Mouse (Mus musculus) CH12.LX (cell line): ENCODE data around the gene Crat. TPM values are rescaled to one million over a fixed set of nuclear protein-coding genes. Genes with fewer than 3 reads are reported as not detected.

Experiments used
- DNase-seq: peaks from one replicate; pipeline ENCODE4 v3.0.0-alpha.2; 2013; ENCODE audit errors: extremely low read depth
- H3K27ac ChIP-seq: 2 replicates; pipeline ENCODE4 v1.5.1; 2012; ENCODE audit warnings: low read depth, mild to moderate bottlenecking, control low read depth, moderate library complexity; ENCODE audit not compliant: insufficient read depth
- H3K27me3 ChIP-seq: replicated peaks from 2 replicates; pipeline ENCODE3; 2012; ENCODE audit warnings: inconsistent platforms
- H3K36me3 ChIP-seq, 2 experiments: replicated peaks in 1 of 2; 2 replicates each; pipeline versions ENCODE3 to v1.6.1; 2012; ENCODE audit warnings: inconsistent platforms in 1 of 2, low read length in 1 of 2, mild to moderate bottlenecking in 1 of 2, mixed read lengths in 1 of 2, moderate library complexity in 1 of 2; ENCODE audit not compliant: control insufficient read depth in 1 of 2, insufficient read depth in 1 of 2
- H3K4me1 ChIP-seq, 2 experiments: 2 replicates each; pipeline ENCODE4 v1.6.1; 2012; ENCODE audit warnings: inconsistent platforms in 1 of 2, moderate library complexity in 1 of 2; ENCODE audit not compliant: insufficient read depth in 2 of 2, control insufficient read depth in 1 of 2
- H3K4me2 ChIP-seq: 2 replicates; pipeline ENCODE4 v1.6.1; 2012; ENCODE audit warnings: low read depth, mild to moderate bottlenecking, control low read depth; ENCODE audit not compliant: poor library complexity, insufficient read depth, severe bottlenecking
- H3K4me3 ChIP-seq, 3 experiments: fragments of 150-350 bp in 1 of 3; sonication (generic) in 1 of 3; replicated peaks in 1 of 3; 2 replicates each; pipeline versions ENCODE3 to v1.5.1; 2011 to 2012; ENCODE audit warnings: low read depth in 2 of 3, low read length in 2 of 3, mild to moderate bottlenecking in 2 of 3, moderate library complexity in 2 of 3, control low read depth in 1 of 3, improper control_type of control experiment in 1 of 3, inconsistent platforms in 1 of 3, mixed read lengths in 1 of 3; ENCODE audit not compliant: poor library complexity in 1 of 3
- H3K79me2 ChIP-seq: replicated peaks from 2 replicates; pipeline ENCODE4 v1.6.1; 2012; ENCODE audit warnings: mild to moderate bottlenecking, moderate library complexity; ENCODE audit not compliant: control insufficient read depth, poor library complexity, insufficient read depth, severe bottlenecking; ENCODE audit errors: extremely low read depth
- H3K9ac ChIP-seq: 2 replicates; pipeline ENCODE4 v1.6.1; 2012; ENCODE audit warnings: low read depth, mild to moderate bottlenecking, control low read depth, moderate library complexity; ENCODE audit not compliant: insufficient read depth
- H3K9me3 ChIP-seq: replicated peaks from 2 replicates; pipeline ENCODE3; 2012; ENCODE audit warnings: low read length, inconsistent platforms, mixed read lengths
- BHLHE40 ChIP-seq: IDR thresholded peaks from 2 replicates; pipeline ENCODE4 v1.6.1; 2011; ENCODE audit warnings: mild to moderate bottlenecking, low read depth, low read length, improper control_type of control experiment
- CHD1 ChIP-seq: IDR thresholded peaks from 2 replicates; pipeline ENCODE4 v1.6.1; 2012; ENCODE audit warnings: low read depth, low read length, improper control_type of control experiment, inconsistent platforms
- CHD2 ChIP-seq: IDR thresholded peaks from 2 replicates; pipeline ENCODE4 v1.6.1; 2011; ENCODE audit warnings: low read length, improper control_type of control experiment
- ELF1 ChIP-seq: IDR thresholded peaks from 2 replicates; pipeline ENCODE4 v1.6.1; 2014; ENCODE audit warnings: low read depth, mild to moderate bottlenecking, inconsistent platforms, low read length, improper control_type of control experiment
- ETS1 ChIP-seq: conservative IDR thresholded peaks from 2 replicates; pipeline ENCODE4 v1.6.1; 2012; ENCODE audit warnings: low read depth, mild to moderate bottlenecking, inconsistent platforms, low read length, improper control_type of control experiment, moderate library complexity
- HCFC1 ChIP-seq: IDR thresholded peaks from 2 replicates; pipeline ENCODE4 v1.6.1; 2012; ENCODE audit warnings: low read depth, mild to moderate bottlenecking, inconsistent platforms, low read length, improper control_type of control experiment
- IRF4 ChIP-seq: IDR thresholded peaks from 2 replicates; pipeline ENCODE4 v1.6.1; 2014; ENCODE audit warnings: low read depth, mild to moderate bottlenecking, inconsistent platforms, low read length, improper control_type of control experiment
- JUN ChIP-seq: IDR thresholded peaks from 2 replicates; pipeline ENCODE4 v1.6.1; 2011; ENCODE audit warnings: low read depth, mild to moderate bottlenecking, low read length, improper control_type of control experiment, moderate library complexity; ENCODE audit not compliant: insufficient read depth
- MAFK ChIP-seq: IDR thresholded peaks from 2 replicates; pipeline ENCODE4 v1.6.1; 2011; ENCODE audit warnings: low read length, improper control_type of control experiment; ENCODE audit not compliant: insufficient replicate concordance
- MAX ChIP-seq: IDR thresholded peaks from 2 replicates; pipeline ENCODE4 v1.6.1; 2011; ENCODE audit warnings: low read length, improper control_type of control experiment
- MXI1 ChIP-seq: IDR thresholded peaks from 2 replicates; pipeline ENCODE4 v1.6.1; 2011; ENCODE audit warnings: mild to moderate bottlenecking, low read depth, low read length, improper control_type of control experiment
- MYC ChIP-seq: IDR thresholded peaks from 2 replicates; pipeline ENCODE4 v1.6.1; 2011; ENCODE audit warnings: low read depth, mild to moderate bottlenecking, improper control_type of control experiment, low read length
- NELFE ChIP-seq: IDR thresholded peaks from 2 replicates; pipeline ENCODE4 v1.6.1; 2011; ENCODE audit warnings: low read depth, low read length, improper control_type of control experiment
- NRF1 ChIP-seq: IDR thresholded peaks from 2 replicates; pipeline ENCODE4 v1.6.1; 2014; ENCODE audit warnings: low read depth, mild to moderate bottlenecking, inconsistent platforms, low read length, improper control_type of control experiment, moderate library complexity
- PAX5 ChIP-seq: IDR thresholded peaks from 2 replicates; pipeline ENCODE4 v1.6.1; 2012; ENCODE audit warnings: low read length, inconsistent platforms, mixed read lengths
- POLR2A ChIP-seq: IDR thresholded peaks from 2 replicates; pipeline ENCODE4 v1.6.1; 2011; ENCODE audit warnings: low read depth, mild to moderate bottlenecking, improper control_type of control experiment, low read length
- POLR2AphosphoS2 ChIP-seq: IDR thresholded peaks from 2 replicates; pipeline ENCODE4 v1.6.1; 2011; ENCODE audit warnings: low read depth, low read length, improper control_type of control experiment
- RCOR1 ChIP-seq: conservative IDR thresholded peaks from 2 replicates; pipeline ENCODE4 v1.6.1; 2012; ENCODE audit warnings: low read depth, mild to moderate bottlenecking, inconsistent platforms, low read length, improper control_type of control experiment
- SIN3A ChIP-seq: IDR thresholded peaks from 2 replicates; pipeline ENCODE4 v1.6.1; 2012; ENCODE audit warnings: low read length, improper control_type of control experiment, inconsistent platforms
- TBP ChIP-seq: conservative IDR thresholded peaks from 2 replicates; pipeline ENCODE4 v1.6.1; 2011; ENCODE audit warnings: low read depth, low read length, improper control_type of control experiment
- UBTF ChIP-seq: IDR thresholded peaks from 2 replicates; pipeline ENCODE4 v1.6.1; 2012; ENCODE audit warnings: low read depth, mild to moderate bottlenecking, inconsistent platforms, low read length, improper control_type of control experiment, moderate library complexity
- ZC3H11A ChIP-seq: IDR thresholded peaks from 2 replicates; pipeline ENCODE4 v1.6.1; 2012; ENCODE audit warnings: low read depth, mild to moderate bottlenecking, inconsistent platforms, low read length, improper control_type of control experiment
- dilution Hi-C: fragments of 300-500 bp; cut with MboI; formaldehyde crosslinking; loops from 2 replicates; pipeline ENCODE4 v1.14.3; 2020; ENCODE audit warnings: low sequenced_read_pairs; ENCODE audit not compliant: extremely low pct_unique_long_range_greater_than_20kb, extremely low pct_ligation_motif_present
- in situ Hi-C: fragments of 300-500 bp; cut with MboI; formaldehyde crosslinking; loops from 3 replicates; pipeline ENCODE4 v1.14.3; 2019; ENCODE audit warnings: low sequenced_read_pairs, low pct_ligation_motif_present, low pct_unique_long_range_greater_than_20kb, mixed read lengths
- polyA plus RNA-seq: library from polyadenylated mRNA; unstranded; fragments of >175 nt; gene quantifications from 2 replicates; pipeline ENCODE4 v1.2.1, GENCODE M21; 2012; ENCODE audit warnings: low read depth; ENCODE audit not compliant: insufficient read length
- total RNA-seq, 2 experiments: library from RNA; depleted of rRNA; stranded (reverse); fragments of 300-350 nt in 1 of 2; fragments of >200 nt in 1 of 2; gene quantifications; 2 replicates each; pipeline ENCODE4 v1.2.3; 2012 to 2014

The Crat gene
- total and polyA plus RNA-seq, 3 experiments, result 1.7 to 4.5 (median 4.2) TPM

- H3K27ac ChIP-seq, result no peak overlapping the region
- peaks cover 9 to 23% of the 10 kb centered on the region in 2 experiments for H3K4me1 ChIP-seq
- no peak overlapping the region for H3K9ac ChIP-seq
- TF ChIP-seq BHLHE40, result no peak
- no peak for TF ChIP-seq RCOR1
- no peak for TF ChIP-seq POLR2A
- TF ChIP-seq JUN, result no peak
- TF ChIP-seq ETS1, result no peak
- no peak for TF ChIP-seq ZC3H11A
- TF ChIP-seq TBP, result no peak
- TF ChIP-seq CHD1, result no peak
- TF ChIP-seq IRF4, result no peak
- TF ChIP-seq MXI1, result no peak
- TF ChIP-seq PAX5, result no peak
- no peak for TF ChIP-seq ELF1
- no peak for TF ChIP-seq SIN3A
- TF ChIP-seq MAFK, result no peak
- TF ChIP-seq, all 38 proteins: peak for 0
- H3K79me2 ChIP-seq, result no peaks in the 10 kb centered on the region
- no peak overlapping the region for H3K4me3 ChIP-seq
- no peaks in the 10 kb centered on the region for H3K9me3 ChIP-seq
- peaks cover 54 to 81% of the 10 kb centered on the region in 2 experiments for H3K36me3 ChIP-seq
- no peaks in the 10 kb centered on the region for H3K27me3 ChIP-seq
- H3K4me2 ChIP-seq, result no peak overlapping the region
- DNase-seq, result no peak
- dilution Hi-C loops (no loop called here), in situ Hi-C loops (loop anchor here (5.0 to 10.0 kb wide), 3 partner anchors 35 to 497 kb away; partner anchors contain the start of gene Ier5l)
Observed at GRCm38 (mm10) chr2:30437791-30438190, 22.2 kb upstream of the Crat start.

DNA sequence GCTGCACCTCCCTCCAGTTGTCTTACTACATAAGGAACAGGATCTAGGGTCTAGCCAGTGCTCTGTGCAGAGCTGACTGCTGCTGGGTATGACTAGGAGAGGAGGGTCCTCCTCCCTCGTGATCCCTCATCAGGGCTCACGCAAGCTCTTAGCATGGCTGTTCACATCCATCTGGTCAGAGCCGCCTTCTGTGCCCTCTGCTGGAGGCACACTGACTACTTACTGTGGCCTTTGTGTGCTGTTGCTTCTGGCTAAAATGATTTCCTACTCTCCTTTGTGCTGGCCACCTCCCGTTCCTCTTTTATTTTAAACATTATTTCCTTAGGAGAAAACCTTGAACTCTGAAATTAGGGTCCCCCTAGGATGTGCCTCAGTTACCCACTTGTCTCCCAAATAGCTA is 21.2 kb upstream of the Crat start:
- in situ Hi-C loops (loop anchor here (5.0 to 10.0 kb wide), 3 partner anchors 35 to 498 kb away; partner anchors contain the start of gene Ier5l), dilution Hi-C loops (no loop called here)

More for the DNA sequence above, 21.2 kb upstream of the Crat start:
- no peak for DNase-seq
- no peak overlapping the region for H3K4me3 ChIP-seq
- H3K9ac ChIP-seq, result no peak overlapping the region
- H3K9me3 ChIP-seq, result no peaks in the 10 kb centered on the region
- H3K27ac ChIP-seq, result no peak overlapping the region
- peaks cover 61 to 86% of the 10 kb centered on the region in 2 experiments for H3K36me3 ChIP-seq
- no peak for TF ChIP-seq ETS1
- TF ChIP-seq CHD2, result no peak
- TF ChIP-seq HCFC1, result no peak
- no peak for TF ChIP-seq POLR2A
- TF ChIP-seq POLR2AphosphoS2, result no peak
- no peak for TF ChIP-seq NELFE
- TF ChIP-seq CHD1, result no peak
- TF ChIP-seq NRF1, result no peak
- no peak for TF ChIP-seq BHLHE40
- no peak for TF ChIP-seq PAX5
- TF ChIP-seq MAFK, result no peak
- no peak for TF ChIP-seq ZC3H11A
- no peak for TF ChIP-seq MYC
- TF ChIP-seq MAX, result no peak
- no peak for TF ChIP-seq UBTF
- no peak for TF ChIP-seq IRF4
- no peak for TF ChIP-seq MXI1
- no peaks in the 10 kb centered on the region for H3K27me3 ChIP-seq
- no peaks in the 10 kb centered on the region for H3K79me2 ChIP-seq
- peaks cover 4 to 15% of the 10 kb centered on the region in 2 experiments for H3K4me1 ChIP-seq
- H3K4me2 ChIP-seq, result no peak overlapping the region
